ENCODE assay signal across 7 mouse cellular contexts in genomic region chr7:105399935-105400624, GRCm38 (mm10). TPM values are rescaled to one million over a fixed set of nuclear protein-coding genes. Genes with fewer than 3 reads are reported as not detected.
DNase-seq lines count a peak whose midpoint lies in the region; ATAC-seq lines count a peak whose summit lies in the region.

TSS of gene Fam160a2 (minus strand) at chr7:105400054.

- H3K27ac ChIP-seq in embryonic facial prominence, embryonic 12.5 days: peak within 1 kb of the TSS; percentile 63
- no peak within 1 kb of the TSS for H3K27ac ChIP-seq in limb, embryonic 11.5 days (replicated peaks; ENCODE audit: low read depth, low read length)
- H3K27ac ChIP-seq in midbrain, embryonic 14.5 days (replicated peaks; ENCODE audit: low read depth, low read length): peak within 1 kb of the TSS; percentile 79

- no peaks in the 10 kb centered on the region for H3K9me3 ChIP-seq in embryonic facial prominence, embryonic 12.5 days
- no peaks in the 10 kb centered on the region for H3K9me3 ChIP-seq in limb, embryonic 11.5 days (ENCODE audit: control insufficient read depth, low read length)
- no peaks in the 10 kb centered on the region for H3K9me3 ChIP-seq in midbrain, embryonic 14.5 days (ENCODE audit: control insufficient read depth, low read length)

- peaks cover 4% of the 10 kb centered on the region; the same call in 1 of the 2 replicates for H3K4me1 ChIP-seq in embryonic facial prominence, embryonic 12.5 days
- H3K4me1 ChIP-seq in limb, embryonic 11.5 days (ENCODE audit: control insufficient read depth, insufficient read depth, low read length): no peaks in the 10 kb centered on the region
- peaks cover 6% of the 10 kb centered on the region for H3K4me1 ChIP-seq in midbrain, embryonic 14.5 days (ENCODE audit: control insufficient read depth, insufficient read depth, low read length)

- peak; percentile 100 for DNase-seq in adrenal gland, postnatal 25 days
- DNase-seq in heart, adult 11 months: peak; percentile 100
- peak; percentile 100 for DNase-seq in kidney, adult 18-20 months
- DNase-seq in limb, embryonic 11.5 days (ENCODE audit: low spot score): peak; percentile 100
- peak; percentile 100 for DNase-seq in midbrain, embryonic 14.5 days
- peak; percentile 98 to 99 for DNase-seq in spleen, adult 18-20 months

- peak; percentile 99 for ATAC-seq in embryonic facial prominence, embryonic 12.5 days (ENCODE audit: insufficient number of reproducible peaks, insufficient read depth, low FRiP score, low TSS enrichment)
- ATAC-seq in limb, embryonic 11.5 days (ENCODE audit: insufficient number of reproducible peaks, low FRiP score, low TSS enrichment, low read depth): peak; percentile 99
- peak; percentile 99 for ATAC-seq in midbrain, embryonic 14.5 days (ENCODE audit: low FRiP score, low TSS enrichment)

- no peaks in the 10 kb centered on the region for H3K27me3 ChIP-seq in embryonic facial prominence, embryonic 12.5 days
- H3K27me3 ChIP-seq in limb, embryonic 11.5 days (ENCODE audit: control insufficient read depth, insufficient read depth, low read length): no peaks in the 10 kb centered on the region
- H3K27me3 ChIP-seq in midbrain, embryonic 14.5 days (ENCODE audit: control insufficient read depth, insufficient read depth, low read length): no peaks in the 10 kb centered on the region

- H3K9ac ChIP-seq in embryonic facial prominence, embryonic 12.5 days: peak within 1 kb of the TSS; percentile 90
- H3K9ac ChIP-seq in limb, embryonic 11.5 days (ENCODE audit: low read length): peak within 1 kb of the TSS; percentile 78
- peak within 1 kb of the TSS; percentile 84 for H3K9ac ChIP-seq in midbrain, embryonic 14.5 days (replicated peaks; ENCODE audit: low read length)

- 0 out of 2 replicates have a peak, but pooled peaks cover 7% of the 10 kb centered on the region for H3K36me3 ChIP-seq in embryonic facial prominence, embryonic 12.5 days
- H3K36me3 ChIP-seq in limb, embryonic 11.5 days (ENCODE audit: control insufficient read depth, insufficient read depth, low read length): no peaks in the 10 kb centered on the region
- peaks cover 7% of the 10 kb centered on the region; the same call in 1 of the 2 replicates for H3K36me3 ChIP-seq in midbrain, embryonic 14.5 days (ENCODE audit: control insufficient read depth, insufficient read depth, low read length)

- H3K4me3 ChIP-seq in embryonic facial prominence, embryonic 12.5 days: peak within 1 kb of the TSS; percentile 92
- peak within 1 kb of the TSS; percentile 81 for H3K4me3 ChIP-seq in limb, embryonic 11.5 days (ENCODE audit: low read depth, low read length)
- H3K4me3 ChIP-seq in midbrain, embryonic 14.5 days (replicated peaks; ENCODE audit: low read depth, low read length): peak within 1 kb of the TSS; percentile 80

- WGBS in embryonic facial prominence, embryonic 12.5 days: 1% methylated on average over 54 of the region's 55 CpGs
- WGBS in limb, embryonic 11.5 days: under 1% methylated on average over 50 of the region's 55 CpGs
- under 1% methylated on average over 55 of the region's 55 CpGs for WGBS in midbrain, embryonic 14.5 days

- peak within 1 kb of the TSS; percentile 80 for H3K4me2 ChIP-seq in embryonic facial prominence, embryonic 12.5 days (replicated peaks)
- peak within 1 kb of the TSS; percentile 72 for H3K4me2 ChIP-seq in limb, embryonic 11.5 days (ENCODE audit: low read depth, severe bottlenecking)
- peak within 1 kb of the TSS; percentile 76 for H3K4me2 ChIP-seq in midbrain, embryonic 14.5 days (ENCODE audit: low read length)

RNA-seq across cellular contexts. Expression of gene Fam160a2, which starts in this region (rescaled TPM):
- 33.2 and 33.3 TPM in 2 replicates for total RNA-seq in adrenal gland, postnatal 25 days (2021)
- polyA plus RNA-seq in embryonic facial prominence, embryonic 12.5 days (2016; fragmentation: Nextera tagmentation; extraction: Ambion mirVana): 46.1 and 47.6 TPM in 2 replicates
- polyA plus RNA-seq in limb, embryonic 11.5 days (2014; fragmentation: Nextera tagmentation; extraction: Ambion mirVana): 36.6 and 37.3 TPM in 2 replicates
- 32.3 and 44.0 TPM in 2 replicates for polyA plus RNA-seq in midbrain, embryonic 14.5 days (2014; fragmentation: Nextera tagmentation; extraction: Ambion mirVana)
